Mouse (Mus musculus) C3H10T1/2 (cell line): ENCODE measurements around the gene Tex26. TPM values are rescaled to one million over a fixed set of nuclear protein-coding genes. Genes with fewer than 3 reads are reported as not detected.

ENCODE experiments used
- polyA plus RNA-seq, 2 experiments: library from polyadenylated mRNA; unstranded; fragments of >200 nt; fragmentation: generic; extraction: Trizol; gene quantifications; one replicate each; pipeline ENCODE4 v1.2.1; 2012; ENCODE audit warnings: missing spikeins in 2 of 2

Gene Tex26
- 1 to 10 TPM in 1 of 2 experiments, under 1 TPM in 1; 0.19 to 1.0 TPM for polyA plus RNA-seq

DNA sequence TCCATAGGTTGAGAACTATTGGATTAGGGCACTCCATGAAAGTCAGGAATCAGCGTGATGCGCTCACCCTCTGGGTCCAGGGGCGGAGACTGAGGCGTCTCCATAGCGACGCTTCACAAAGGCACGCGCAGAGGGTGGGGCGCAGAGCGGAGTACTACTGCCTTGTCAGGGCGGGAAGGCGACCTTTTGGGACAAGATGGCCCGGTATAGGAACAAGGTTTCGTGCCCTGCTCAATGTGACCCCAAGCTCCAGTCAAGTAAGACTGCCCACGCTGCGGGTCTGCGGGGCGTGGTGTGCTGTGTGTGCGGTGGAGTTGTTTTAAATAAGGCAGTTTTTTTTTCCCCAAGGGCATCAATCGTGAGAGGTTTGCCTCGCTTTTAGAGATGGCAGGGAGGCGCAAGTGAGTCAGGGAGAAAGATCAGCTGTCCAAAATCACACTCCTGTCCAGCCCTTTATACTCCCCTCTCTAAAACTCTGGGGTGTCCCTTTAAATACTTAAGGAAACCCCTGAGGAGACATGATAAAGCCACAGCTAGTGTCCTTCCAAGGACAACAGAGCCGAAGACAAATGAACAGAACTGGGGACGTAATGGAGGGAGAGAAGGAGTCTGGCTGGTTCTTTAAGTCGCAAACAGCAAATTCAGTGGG lies at the start of gene Tex26:
Tex26 (plus strand) TSS at position 130 of the 649 bp plus-strand sequence.

DNA sequence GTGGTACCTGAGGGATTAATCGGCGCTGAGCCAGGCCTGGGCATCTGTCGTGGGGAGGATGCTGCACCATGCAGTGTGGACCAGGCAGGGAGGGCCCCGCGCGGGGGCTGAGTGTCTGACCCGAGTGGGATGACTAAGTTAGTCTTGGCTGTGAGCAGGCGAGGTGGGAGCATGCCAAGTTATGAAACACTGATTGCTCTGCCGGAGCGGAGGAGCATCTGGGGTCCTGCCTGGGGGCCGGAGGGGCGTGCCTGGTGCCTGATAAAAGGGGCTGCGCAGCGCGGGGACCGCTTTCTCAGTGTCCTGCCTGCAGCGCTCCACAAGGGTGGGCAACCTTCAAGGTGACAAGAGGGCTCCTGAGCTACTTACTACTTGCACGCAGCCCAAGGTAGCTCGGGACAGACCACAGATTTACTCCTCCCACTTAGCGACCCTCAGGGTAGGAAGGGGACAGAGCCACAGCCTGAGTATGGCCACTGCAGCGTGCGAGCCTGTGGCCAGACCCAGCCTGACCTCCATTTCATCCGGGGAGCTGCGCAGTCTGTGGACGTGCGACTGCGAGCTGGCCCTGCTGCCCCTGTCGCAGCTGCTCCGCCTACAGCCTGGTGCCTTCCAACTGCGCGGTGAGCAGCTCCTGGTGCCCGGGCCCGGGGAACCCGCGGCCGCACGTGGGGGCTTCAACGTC lies 27.8 kb upstream of the Tex26 start, which contains the start of gene Medag:
Medag (plus strand) TSS at position 241 of the 685 bp plus-strand sequence.

Other genes with a start within 250 kb of the Tex26 start
- gene Alox5ap, start 174.9 kb upstream of the Tex26 start, polyA plus RNA-seq, result 10 to 100 TPM in 1 of 2 experiments, 1 to 10 TPM in 1; 5.2 to 39.5 TPM
- gene Medag, start 27.9 kb upstream of the Tex26 start, polyA plus RNA-seq, result 10 to 100 TPM in 1 of 2 experiments, under 1 TPM in 1; 0.71 to 45.2 TPM
- under 1 TPM in 1 of 2 experiments, not detected in 1; 0.07 TPM for gene Wdr95, start 89.0 kb downstream of the Tex26 start, polyA plus RNA-seq
- 10 to 100 TPM in 1 of 2 experiments, 1 to 10 TPM in 1; 6.7 to 15.1 TPM for gene Hsph1, start 196.7 kb downstream of the Tex26 start, polyA plus RNA-seq
- 1 to 10 TPM; 4.0 to 8.1 TPM for gene B3glct, start 238.6 kb downstream of the Tex26 start, polyA plus RNA-seq